Mouse (Mus musculus) lung, embryonic 16.5 days (tissue): Measurements from ENCODE around the gene Gm21883. TPM values are rescaled to one million over a fixed set of nuclear protein-coding genes. Genes with fewer than 3 reads are reported as not detected.
"Not testable (repeated sequence)": the region's sequence is repeated elsewhere in the genome, so short reads cannot be mapped to it uniquely, and the experiment has no call there.

ENCODE experiments used
- ATAC-seq: fragments of 200-750 bp; cut with Nextera tagmentation; 2 replicates; pipeline ENCODE4 v1.8.0; 2017; ENCODE audit warnings: low read depth, mild to moderate bottlenecking, moderate library complexity
- H3K27ac ChIP-seq: fragments of 300-500 bp; sonication (generic); 2 replicates; pipeline ENCODE4 v1.5.1; 2014; ENCODE audit warnings: mild to moderate bottlenecking, control low read depth, low read length
- H3K27me3 ChIP-seq: fragments of 300-500 bp; sonication (generic); 2 replicates; pipeline ENCODE4 v1.6.1; 2014; ENCODE audit warnings: low read depth, low read length, mixed read lengths; ENCODE audit not compliant: control insufficient read depth, insufficient read depth
- H3K36me3 ChIP-seq: fragments of 300-500 bp; sonication (generic); 2 replicates; pipeline ENCODE4 v1.6.1; 2014; ENCODE audit warnings: low read length; ENCODE audit not compliant: control insufficient read depth, insufficient read depth
- H3K4me1 ChIP-seq: fragments of 300-500 bp; sonication (generic); replicated peaks from 2 replicates; pipeline ENCODE4 v1.6.1; 2014; ENCODE audit warnings: low read length, mixed read lengths; ENCODE audit not compliant: control insufficient read depth, insufficient read depth
- H3K4me2 ChIP-seq: fragments of 300-500 bp; sonication (generic); 2 replicates; pipeline ENCODE4 v1.6.1; 2014; ENCODE audit warnings: low read depth, low read length, control low read depth
- H3K4me3 ChIP-seq: fragments of 300-500 bp; sonication (generic); 2 replicates; pipeline ENCODE4 v1.5.1; 2014; ENCODE audit warnings: mild to moderate bottlenecking, low read length, control low read depth
- H3K9ac ChIP-seq: fragments of 300-500 bp; sonication (generic); 2 replicates; pipeline ENCODE4 v1.6.1; 2014; ENCODE audit warnings: low read length, control low read depth
- H3K9me3 ChIP-seq: fragments of 300-500 bp; sonication (generic); 2 replicates; pipeline ENCODE4 v1.6.1; 2016; ENCODE audit warnings: low read length; ENCODE audit not compliant: control insufficient read depth
- WGBS: fragments of 180-500 bp; shearing (Covaris S2); extraction: QIAGEN DNeasy Blood & Tissue Kit; methylation state at CpG from one replicate; pipeline ENCODE4 v1.1.7; 2014; 5-methylcytosine and 5-hydroxymethylcytosine counted together
- polyA plus RNA-seq: library from polyadenylated mRNA; unstranded; fragments of >200 nt; fragmentation: Nextera tagmentation; extraction: Ambion mirVana; gene quantifications from 2 replicates; pipeline ENCODE4 v1.2.1, GENCODE M21; 2015

Gene Gm21883
- not detected in 2 replicates for polyA plus RNA-seq

DNA sequence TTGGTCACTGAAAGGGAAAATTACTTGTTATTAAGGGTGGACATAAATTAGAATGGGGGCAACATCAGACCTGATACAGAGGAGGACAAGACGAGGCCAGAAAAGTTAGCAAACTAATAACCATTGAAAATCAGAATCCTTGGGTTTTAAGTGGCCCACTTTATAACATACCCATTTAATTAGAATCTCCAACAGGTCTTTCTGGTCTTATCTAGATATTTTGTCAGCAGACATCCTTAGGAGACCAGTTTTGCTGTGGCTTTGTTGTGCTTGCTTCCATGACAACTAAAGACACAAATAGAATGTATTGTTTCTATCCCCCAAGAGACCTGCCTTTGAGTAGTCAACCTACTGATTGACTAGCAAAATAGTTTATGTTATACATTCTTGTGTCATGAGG is at the start of gene Gm21883:
Gene Gm21883, minus strand, starts transcription at position 101 of the 400 bp plus-strand sequence.
- H3K9me3 ChIP-seq, H3K27ac ChIP-seq, H3K4me3 ChIP-seq, H3K4me1 ChIP-seq, H3K27me3 ChIP-seq, H3K36me3 ChIP-seq, ATAC-seq, H3K4me2 ChIP-seq, H3K9ac ChIP-seq: not testable (repeated sequence)
- WGBS = no CpG with 5 or more reads among the region's 1 CpGs

DNA sequence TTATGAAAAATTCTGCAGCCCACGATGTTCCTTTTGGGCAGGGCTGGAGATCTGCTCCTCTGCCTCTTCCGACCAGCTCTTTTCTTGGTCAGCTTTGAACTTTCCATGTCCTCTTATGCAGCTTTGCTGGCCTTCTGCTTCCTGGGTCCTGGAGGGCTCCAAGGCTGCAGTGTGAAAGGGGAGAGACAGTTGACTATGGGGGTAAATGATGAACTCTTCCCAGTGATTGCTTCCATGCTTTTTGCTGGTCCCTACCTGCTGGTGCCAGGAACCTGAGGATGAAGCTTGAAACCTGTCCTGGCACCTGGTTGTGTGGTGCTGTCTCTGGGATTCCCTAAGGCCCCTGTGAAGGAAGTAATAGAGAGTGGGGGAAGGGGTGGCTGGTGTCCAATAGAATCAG is 44.7 kb upstream of the Gm21883 start, which contains the start of gene Spin2e:
Gene Spin2e, minus strand, starts transcription at position 101 of the 400 bp plus-strand sequence.
- not testable (repeated sequence) for H3K27me3 ChIP-seq, H3K4me2 ChIP-seq, H3K27ac ChIP-seq, H3K4me1 ChIP-seq, ATAC-seq, H3K4me3 ChIP-seq, H3K9me3 ChIP-seq, H3K9ac ChIP-seq, H3K36me3 ChIP-seq
- 75% methylated on average over 1 of the region's 2 CpGs for WGBS

Other genes starting within 250 kb of the Gm21883 start
- not detected in 2 replicates for gene Btbd35f26, start 237.8 kb downstream of the Gm21883 start, polyA plus RNA-seq
- not detected in 2 replicates for gene Btbd35f19, start 190.4 kb downstream of the Gm21883 start, polyA plus RNA-seq
- gene Spin2e, start 44.6 kb upstream of the Gm21883 start, polyA plus RNA-seq = not detected in 2 replicates
- not detected in 2 replicates for gene Btbd35f25, start 142.9 kb upstream of the Gm21883 start, polyA plus RNA-seq